Mouse (Mus musculus) E14TG2a.4 (cell line): ENCODE measurements around the gene Gtpbp1.

ENCODE experiments used
- CTCF ChIP-seq: conservative IDR thresholded peaks from 2 replicates; pipeline ENCODE4 v1.5.1; 2014; ENCODE audit warnings: low read length
- NANOG ChIP-seq: IDR thresholded peaks from 2 replicates; pipeline ENCODE4 v1.6.1; 2014; ENCODE audit warnings: borderline replicate concordance, low read length, mixed read lengths

DNA sequence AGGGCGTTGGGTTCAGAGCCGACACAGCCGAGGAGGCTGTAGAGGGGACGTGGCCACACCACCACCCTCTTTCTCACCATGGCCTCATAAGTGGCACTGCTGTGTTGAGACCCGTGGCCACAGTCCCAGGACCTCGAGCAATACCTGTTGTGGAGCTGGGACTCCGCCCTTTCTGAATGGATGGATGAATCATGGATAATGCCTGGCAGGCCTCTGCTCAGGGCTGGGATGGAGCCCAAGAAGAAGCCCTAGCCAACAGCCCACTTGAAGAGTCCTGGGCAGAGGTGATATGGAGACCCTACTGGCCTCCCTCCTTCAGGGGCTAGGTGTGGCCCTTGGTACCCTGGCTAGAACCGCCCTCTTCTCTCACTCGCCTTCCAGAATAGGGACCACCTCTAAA is 72.4 kb downstream of the Gtpbp1 start:
- TF ChIP-seq CTCF (no peak), NANOG (no peak)
